Mouse (Mus musculus) ovary, postnatal 36 days (tissue): ENCODE data around the gene Cpn2.

Source experiments
- DNase-seq: peaks from one replicate; pipeline ENCODE4 v3.0.0; 2022; ENCODE audit warnings: low spot score, mixed read lengths

The Cpn2 gene

GRCm38 (mm10) chr16:30280676-30281297 lies 13.5 kb upstream of the Cpn2 start:
- DNase-seq = no peak

DNA sequence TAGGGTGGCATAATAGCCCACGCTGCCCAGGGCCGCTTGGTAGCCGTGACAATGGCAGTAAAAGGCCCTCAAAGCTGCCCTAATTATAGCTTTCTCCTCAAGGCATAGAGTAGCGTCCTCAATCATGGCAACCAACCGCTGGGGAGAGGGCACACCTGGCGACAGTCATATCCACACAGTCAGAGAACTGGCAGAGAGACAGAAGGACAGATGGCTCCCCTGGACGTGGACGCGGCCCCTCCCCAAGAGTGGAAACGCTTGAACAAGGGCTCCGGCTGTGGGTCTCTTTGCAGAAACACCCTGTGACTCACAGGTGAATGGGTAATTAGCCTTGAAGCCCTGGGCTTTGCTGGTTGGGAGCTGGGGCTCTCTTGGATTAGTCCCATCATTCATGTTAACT lies 11.1 kb upstream of the Cpn2 start:
- DNase-seq = no peak

DNA sequence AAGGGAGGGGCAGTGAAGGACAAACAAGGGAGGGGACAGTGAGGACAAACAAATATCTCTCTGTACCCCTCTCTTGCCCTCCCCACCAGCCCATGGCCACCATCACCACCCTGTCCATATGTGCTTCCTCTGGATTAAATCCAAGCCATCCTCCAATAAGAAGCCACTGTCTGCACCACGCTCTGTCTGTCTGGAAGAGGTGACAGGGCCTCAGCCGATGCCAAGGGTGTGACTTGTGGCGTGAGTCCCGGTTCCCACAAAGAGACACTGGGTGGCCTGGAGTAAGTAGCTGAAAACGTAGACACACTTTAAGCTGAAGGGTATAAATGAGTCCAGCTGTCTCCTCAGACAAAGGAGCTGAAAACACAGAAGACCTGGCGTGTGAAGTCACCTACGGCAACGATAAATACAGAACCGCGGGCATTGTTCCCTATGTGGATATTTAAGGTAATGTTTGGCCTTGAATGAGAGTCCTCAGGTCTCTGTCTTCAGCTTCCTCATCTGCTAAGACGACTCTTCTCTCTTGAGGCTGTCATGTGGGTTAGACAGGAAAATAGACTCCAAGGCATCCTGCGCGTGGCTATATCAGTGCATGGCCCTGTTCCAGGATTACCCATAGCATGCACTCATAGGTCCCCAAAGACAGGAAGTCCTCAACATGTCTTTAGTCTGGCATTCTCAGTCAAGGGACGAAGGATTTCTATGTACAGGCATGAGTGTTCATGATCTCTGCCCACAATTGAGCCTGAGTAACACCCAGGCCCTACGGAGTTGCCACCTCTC lies 8.4 kb upstream of the Cpn2 start:
- no peak for DNase-seq

GRCm38 (mm10) chr16:30273065-30273464 lies 5.8 kb upstream of the Cpn2 start:
- no peak for DNase-seq

GRCm38 (mm10) chr16:30271941-30272595 lies 4.8 kb upstream of the Cpn2 start:
- DNase-seq = no peak

DNA sequence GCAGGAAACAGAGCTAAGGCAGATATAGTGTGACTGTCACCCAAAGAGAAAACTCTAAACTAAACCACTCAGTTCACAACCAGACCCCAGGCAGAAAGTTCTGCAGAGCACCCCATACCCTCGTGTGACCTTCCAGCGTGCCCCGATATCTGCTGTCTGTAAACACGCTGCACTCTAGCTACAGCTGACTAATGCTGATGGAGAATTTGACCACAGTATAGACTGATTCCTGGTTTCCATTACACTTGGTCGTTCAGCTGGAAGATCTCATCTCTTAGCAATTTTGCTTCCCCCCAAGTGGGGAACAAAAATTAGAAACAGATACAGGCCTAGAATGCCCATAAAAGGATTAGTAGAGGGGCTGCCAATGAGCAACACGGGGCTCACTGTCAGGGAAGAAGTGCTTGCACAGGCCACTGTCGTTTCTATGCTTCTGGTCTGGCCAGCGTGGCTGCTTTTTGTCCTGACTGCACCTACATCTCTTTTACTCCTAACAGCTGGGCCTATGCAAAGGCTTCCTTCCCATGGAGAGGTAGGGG lies 4.0 kb upstream of the Cpn2 start:
- DNase-seq = no peak

- DNase-seq = no peak
Measured at GRCm38 (mm10) chr16:30266561-30266960, 738 bp downstream of the Cpn2 start.

- DNase-seq = no peak
Measured at GRCm38 (mm10) chr16:30265611-30266010, 1.7 kb downstream of the Cpn2 start.

DNA sequence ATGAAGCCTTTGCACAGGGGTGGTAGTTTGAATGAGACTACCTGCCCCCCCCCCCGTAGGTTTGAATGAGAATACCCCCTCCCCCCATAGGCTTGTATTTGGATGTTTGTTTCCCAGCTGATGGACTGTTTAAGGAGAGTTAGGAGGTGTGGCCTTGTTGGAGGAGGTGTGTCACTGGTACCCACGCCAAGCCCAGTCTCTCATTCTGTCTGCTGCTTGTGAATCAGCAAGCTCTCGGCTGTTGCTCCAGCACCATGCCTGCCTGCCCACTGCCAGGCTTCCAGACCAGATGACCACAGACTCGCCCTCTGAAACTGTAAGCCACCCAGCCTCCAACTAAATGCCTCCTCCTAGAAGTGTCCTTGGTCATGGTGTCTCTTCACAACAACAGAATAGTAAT lies 4.1 kb downstream of the Cpn2 start:
- no peak for DNase-seq

DNA sequence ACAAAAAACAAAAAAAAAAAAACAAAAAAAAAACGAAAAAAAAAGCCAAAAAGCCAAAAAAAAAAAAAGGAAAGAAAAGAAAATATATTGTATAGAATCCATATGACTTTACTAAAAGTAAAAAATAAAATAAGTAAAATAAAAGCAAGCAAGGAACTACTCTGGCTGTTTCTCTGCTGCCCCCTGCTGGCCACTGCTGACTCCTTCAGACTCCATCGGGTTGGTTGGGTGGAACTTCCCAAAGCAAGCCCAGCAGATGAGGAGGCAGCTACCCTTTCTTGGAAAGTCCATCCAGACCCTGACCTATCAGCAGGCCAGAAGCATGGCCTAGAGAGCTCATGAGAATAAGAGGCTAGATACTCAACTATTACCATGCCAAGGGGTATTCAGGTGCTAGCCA lies 4.6 kb downstream of the Cpn2 start:
- peak; percentile 63 for DNase-seq

DNA sequence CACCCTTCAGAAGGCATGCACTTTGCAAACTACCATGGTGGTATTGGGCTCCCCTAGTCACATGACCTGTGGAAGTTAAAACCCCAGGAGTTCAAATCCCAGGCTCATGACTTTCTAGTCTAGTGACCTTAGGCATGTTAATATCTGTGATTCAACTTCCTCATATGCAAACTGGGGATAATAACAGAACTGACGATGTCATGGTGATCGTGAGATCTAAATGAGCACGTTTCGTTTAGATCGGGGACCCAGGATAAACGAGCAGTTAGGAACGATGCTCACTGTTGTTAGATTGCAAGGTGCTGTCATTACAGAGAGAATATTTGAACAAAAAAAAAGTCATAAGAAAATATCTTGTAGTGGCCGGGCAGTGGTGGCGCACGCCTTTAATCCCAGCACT lies 5.1 kb downstream of the Cpn2 start:
- DNase-seq = no peak

- DNase-seq = no peak
Measured at GRCm38 (mm10) chr16:30261341-30261740, 6.0 kb downstream of the Cpn2 start.

DNA sequence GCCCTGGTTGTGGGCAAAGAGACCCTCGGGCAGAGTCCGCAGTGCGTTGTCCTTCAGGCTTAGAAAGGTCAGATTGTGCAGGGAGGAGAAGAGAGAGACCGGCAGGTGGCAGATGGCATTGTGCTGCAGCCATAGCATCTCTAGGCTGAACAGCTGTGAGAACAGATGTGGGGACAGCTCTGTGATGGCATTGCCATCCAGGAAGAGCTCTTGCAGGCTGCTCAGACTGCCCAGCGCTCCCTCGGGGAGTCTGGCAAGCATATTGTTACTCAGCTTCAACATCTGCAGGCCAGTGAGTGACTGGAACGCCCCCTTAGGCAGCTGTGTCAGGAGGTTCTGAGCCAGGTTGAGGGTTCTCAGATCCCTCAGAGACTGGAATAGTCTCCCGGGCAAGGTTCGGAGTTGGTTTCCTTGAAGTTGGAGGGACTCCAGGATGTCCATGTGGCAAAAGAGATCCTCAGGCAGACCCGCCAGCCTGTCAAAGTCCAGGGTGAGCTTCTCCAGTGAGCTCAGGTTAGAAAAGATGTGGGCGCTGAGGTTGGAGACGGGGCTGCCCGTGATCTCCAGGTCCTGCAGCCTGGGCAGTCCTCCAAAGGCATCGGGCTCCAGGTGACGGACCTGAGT lies 7.2 kb downstream of the Cpn2 start:
- DNase-seq = no peak

DNA sequence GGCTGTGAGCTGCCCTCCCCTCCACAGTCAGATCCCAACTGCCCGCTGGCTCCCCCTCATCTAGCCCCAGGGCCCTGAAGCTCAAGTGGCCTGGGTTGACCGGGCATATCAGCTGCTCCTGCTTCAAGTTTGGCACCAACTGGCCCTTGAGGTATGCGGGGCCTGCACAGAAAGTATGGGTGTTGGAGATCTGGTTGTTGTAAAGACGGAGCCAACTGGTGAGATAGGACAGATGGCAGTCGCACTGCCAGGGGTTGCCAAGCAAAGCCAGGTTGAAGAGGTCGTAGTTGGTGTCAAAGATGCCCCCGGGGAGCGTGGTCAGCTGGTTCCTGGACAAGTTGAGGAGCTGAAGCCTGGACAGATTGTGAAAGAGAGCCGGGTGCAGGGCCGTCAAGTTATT lies 7.9 kb downstream of the Cpn2 start:
- DNase-seq = no peak

GRCm38 (mm10) chr16:30258441-30258840 lies 8.9 kb downstream of the Cpn2 start:
- DNase-seq = no peak

GRCm38 (mm10) chr16:30257718-30258117 lies 9.6 kb downstream of the Cpn2 start:
- DNase-seq = peak; percentile 41

DNA sequence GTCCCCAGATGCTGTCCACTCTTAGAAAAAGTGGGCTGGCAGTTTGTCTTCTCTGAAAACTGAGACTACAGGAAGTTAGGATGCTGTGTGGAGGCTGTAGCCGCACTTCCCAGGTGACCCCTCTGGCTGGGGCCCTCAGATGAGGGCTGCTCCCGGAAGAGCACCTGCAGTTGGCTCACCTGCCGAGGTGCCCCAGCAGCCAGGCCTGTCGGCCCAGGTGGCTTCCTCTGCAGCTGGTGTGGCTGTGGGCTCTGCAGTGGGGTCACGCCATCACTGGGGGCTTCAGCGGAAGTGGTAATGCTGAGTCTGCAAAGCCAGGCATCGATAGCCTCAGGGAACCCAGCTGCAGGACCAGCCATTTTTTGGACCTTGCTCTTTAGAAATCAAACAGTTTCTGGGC lies 12.2 kb downstream of the Cpn2 start:
- no peak for DNase-seq

- no peak for DNase-seq
Measured at GRCm38 (mm10) chr16:30253900-30254299, 13.4 kb downstream of the Cpn2 start.

GRCm38 (mm10) chr16:30253374-30253773 lies 13.9 kb downstream of the Cpn2 start:
- DNase-seq = no peak

- DNase-seq = peak; percentile 80
Measured at GRCm38 (mm10) chr16:30252003-30252418, 15.3 kb downstream of the Cpn2 start.

GRCm38 (mm10) chr16:30244037-30244700 lies 23.1 kb downstream of the Cpn2 start:
- no peak for DNase-seq

DNA sequence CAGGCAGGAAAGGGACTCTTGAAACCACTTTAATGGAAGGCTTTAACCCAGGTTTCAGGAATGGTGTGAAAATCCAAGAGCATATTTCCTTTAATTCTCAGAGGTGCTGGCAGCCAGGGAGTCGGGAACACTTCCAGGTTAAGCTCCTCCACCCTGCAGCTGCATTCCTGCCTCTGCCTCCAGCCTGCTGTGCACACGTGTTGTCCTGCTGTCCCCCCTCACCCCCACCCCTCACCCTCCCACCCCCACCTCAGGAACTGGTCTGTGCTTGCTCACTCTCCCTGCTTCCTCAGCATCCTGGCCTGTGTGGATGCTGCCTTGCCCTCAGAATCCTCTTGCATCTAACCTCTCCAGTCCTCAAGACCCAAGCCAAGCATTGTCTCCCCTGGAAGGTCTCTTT lies 25.7 kb downstream of the Cpn2 start:
- DNase-seq = no peak
